Mouse (Mus musculus): ENCODE results near the gene Pkd1l2.

Pkd1l2 gene

GRCm38 (mm10) chr8:117082399-117082872, at the start of gene Pkd1l2:
Gene Pkd1l2, minus strand, starts transcription at chr8:117082449.
- no peak for DNase-seq

GRCm38 (mm10) chr8:117127063-117127462, 44.8 kb upstream of the Pkd1l2 start:
- peak; percentile 27 for DNase-seq

GRCm38 (mm10) chr8:117126411-117126810, 44.2 kb upstream of the Pkd1l2 start:
- no peak for DNase-seq

DNA sequence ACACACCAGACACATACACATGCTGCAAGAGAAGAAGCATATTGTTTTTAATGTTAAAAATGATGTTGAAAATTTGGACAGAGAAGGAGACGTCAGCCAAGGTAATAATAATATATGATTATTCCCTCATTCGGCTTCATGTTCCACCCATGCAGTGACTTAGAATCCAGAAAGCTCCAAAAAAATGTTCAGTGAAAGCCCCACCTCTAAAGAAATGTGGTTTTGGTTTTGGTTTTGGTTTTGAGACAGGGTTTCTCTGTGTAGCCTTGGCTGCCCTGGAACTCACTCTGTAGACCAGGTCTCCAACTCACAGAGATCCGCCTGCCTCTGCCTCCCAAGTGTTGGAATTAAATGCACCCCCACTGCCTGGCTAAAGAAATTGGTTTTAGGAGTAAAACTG, 43.6 kb upstream of the Pkd1l2 start:
- DNase-seq, result no peak

- no peak for DNase-seq
These were observed 41.8 kb upstream of the Pkd1l2 start for GRCm38 (mm10) chr8:117123850-117124633.

GRCm38 (mm10) chr8:117121277-117121676, 39.0 kb upstream of the Pkd1l2 start:
- DNase-seq, result no peak

DNA sequence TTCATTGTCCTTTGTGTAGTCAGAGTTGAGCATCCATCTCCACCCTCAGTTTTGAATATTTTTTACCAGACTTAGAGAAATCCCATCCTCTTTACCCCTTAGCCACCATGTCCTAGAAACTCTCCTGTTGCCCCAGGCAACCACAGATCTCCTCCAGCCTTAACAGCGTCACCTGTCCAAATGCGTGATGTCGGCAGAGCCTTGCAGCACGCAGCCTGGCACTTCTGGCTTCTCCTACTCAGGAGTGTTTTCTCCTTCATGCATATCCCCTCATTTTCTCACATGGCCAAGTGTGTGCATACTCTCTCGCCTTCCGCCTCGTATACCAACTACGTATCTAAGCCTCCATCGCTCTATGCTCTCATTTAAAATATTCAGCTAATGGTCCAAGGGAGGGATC, 36.2 kb upstream of the Pkd1l2 start:
- DNase-seq, result no peak

- no peak for DNase-seq
These were observed 34.3 kb upstream of the Pkd1l2 start for GRCm38 (mm10) chr8:117116534-117116933.

DNA sequence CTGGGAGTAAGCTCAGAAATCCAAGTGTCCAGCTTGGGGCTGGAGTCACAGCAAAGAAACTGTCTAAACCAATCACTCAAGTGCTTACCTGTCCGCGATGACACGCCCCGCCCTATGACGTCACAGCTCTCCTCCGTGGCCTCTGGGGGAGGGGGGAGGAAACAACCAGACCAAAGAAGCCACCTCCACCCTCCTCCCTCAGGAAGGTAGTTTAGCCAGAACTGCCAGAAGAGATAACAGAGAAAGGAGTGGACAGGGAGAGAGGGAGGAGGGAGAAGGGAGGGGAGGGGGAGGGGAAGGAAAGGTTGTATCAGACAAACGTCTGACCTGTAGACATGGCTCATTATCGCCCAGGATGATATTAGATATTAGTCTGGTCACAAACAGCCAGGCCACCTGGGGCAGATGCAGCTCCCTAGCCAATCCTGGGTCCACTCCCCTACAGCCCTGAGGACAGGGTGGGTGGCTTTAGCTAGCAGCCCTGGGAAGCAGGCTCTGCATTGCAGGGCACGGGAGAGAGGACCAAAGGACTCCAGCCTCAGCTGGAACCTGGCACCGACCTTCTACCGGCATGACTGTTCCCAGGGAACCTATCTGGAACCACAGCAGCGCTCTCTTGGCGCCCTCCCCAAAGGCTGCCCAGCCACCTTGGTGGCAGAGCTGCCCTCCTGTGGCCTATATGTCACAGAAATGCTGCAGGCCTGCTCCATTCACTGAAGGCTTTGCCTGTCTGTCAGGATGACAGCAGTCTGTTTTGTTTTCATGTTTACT, 33.6 kb upstream of the Pkd1l2 start:
- DNase-seq, result peak; percentile 70

GRCm38 (mm10) chr8:117115094-117115493, 32.8 kb upstream of the Pkd1l2 start:
- DNase-seq, result no peak

DNA sequence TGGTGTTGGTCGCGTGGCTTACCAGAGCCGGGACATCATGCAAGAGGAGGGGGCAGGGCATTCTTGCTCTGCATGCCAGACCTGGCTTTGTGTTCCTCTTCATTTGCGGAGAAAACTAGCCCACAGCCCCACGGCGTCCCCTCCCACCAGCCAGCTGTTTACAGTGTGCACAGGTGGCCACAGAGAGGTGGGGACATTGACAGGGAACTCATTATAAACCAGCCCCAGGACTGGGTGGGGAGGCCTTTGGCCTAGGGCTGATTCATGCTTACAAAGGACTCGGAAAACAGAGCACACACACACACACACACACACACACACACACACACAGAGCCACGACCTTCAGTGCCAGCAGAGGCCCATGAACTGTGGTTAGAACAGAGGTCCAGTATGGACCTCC, 30.0 kb upstream of the Pkd1l2 start:
- no peak for DNase-seq

- no peak for DNase-seq
These were observed 29.4 kb upstream of the Pkd1l2 start for GRCm38 (mm10) chr8:117111641-117112040.

DNA sequence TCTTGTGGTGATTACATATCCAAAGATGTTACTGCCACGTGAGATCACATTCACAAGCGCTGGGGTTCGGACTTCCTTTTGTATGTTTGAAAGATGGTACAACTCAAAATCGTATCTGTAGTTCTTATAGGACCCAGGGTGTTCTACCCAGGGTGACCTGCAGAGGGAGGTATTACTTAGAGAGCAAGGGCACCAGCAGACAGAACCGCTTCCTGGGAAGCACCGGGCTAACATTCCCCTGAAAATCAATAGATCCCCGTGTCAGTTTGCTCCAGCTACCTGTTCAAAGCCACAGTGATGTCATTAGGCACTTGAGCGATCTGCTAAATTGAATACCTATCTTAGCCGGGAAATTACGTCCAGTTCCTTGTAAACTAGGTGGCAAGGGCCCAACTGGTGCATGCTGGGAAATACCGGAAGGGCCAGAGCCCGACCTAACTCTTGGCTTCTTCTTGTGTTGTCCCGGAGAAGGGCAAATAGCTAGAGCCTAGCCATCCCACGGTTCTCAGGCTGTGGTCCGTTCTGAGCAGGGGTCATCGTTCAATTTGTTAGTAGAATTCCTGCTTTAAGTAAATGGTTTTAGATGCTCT, 27.6 kb upstream of the Pkd1l2 start:
- peak; percentile 76 for DNase-seq

DNA sequence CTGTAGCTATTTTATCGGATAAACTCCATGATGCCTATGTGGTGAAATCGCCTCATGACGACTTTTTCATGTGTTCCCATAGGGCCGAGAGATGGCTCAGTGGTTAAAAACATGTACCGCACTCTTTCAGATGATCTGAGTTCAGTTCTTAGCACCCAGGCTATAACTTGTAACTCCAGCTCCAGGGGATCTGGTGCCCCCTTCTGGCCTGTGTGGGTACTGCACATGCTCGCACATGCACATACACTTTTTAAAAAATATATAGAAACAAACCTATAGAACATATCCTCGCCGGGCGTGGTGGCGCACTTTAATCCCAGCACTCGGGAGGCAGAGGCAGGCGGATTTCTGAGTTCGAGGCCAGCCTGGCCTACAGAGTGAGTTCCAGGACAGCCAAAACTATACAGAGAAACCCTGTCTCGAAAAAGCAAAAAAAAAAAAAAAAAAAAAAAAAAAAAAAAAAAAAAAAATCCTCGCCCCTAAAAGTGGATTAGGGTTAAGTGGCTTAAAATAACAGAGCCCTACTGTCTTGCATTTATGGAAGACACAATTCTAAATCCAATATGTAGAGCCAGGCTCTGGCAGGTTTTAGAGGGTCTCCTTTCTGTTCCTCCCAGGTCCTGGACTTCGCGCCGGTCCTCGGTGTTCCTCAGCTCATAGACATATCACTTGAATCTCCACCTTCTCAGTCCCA, 26.9 kb upstream of the Pkd1l2 start:
- DNase-seq, result no peak

GRCm38 (mm10) chr8:117107533-117107932, 25.3 kb upstream of the Pkd1l2 start:
- DNase-seq, result peak; percentile 76

DNA sequence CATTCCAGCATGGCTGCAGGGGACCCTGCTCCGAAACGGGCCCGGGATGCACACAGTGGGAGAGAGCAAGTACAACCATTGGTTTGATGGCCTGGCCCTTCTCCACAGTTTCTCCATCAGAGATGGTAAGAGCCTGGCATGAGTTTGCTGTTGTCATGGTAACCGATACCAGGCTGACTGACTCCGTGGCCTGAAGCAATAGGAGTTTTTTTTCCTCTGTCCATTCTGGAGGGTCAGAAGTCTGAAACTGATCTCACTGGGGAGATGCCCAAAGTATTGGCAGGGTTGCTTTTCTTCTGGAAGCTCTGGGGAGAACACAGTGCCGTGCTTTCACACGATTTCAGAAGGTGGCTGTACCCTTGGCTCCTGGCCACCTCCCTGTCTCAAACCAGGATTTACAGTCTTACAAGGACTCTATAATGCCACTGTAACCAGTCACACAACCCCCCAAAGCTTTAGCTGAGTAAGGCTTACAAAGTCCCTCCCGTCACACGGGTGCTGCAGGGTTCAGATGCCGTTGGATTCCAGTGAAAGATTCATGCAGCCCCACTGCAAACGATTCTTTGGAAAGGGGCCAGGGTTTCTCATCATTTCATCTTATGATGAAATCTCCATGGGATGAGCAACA, 15.4 kb upstream of the Pkd1l2 start:
- no peak for DNase-seq

- no peak for DNase-seq
These were observed 14.9 kb upstream of the Pkd1l2 start for GRCm38 (mm10) chr8:117097051-117097563.

DNA sequence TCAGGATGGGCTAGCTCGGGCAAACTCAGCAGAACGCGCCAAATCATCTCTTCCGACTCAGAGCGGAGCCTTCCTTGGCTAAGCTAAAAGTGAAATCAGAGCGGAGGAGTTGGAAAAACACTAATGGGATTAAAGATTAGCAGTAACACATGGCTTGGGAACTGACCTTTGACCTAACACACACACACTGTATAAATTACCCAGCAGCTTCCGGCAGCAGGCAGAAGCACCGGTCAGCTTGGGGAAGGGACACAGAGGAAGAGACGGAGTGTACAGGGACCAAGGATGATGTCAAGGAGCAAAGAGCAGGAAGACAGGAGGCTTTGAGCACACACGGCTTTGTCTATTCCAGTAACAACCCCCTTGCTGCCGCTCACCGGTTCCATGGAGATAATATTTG, 13.4 kb upstream of the Pkd1l2 start, which contains the start of gene Bco1:
Gene Bco1 (plus strand): TSS at position 208 of the 400 bp plus-strand sequence.
- DNase-seq, result no peak

DNA sequence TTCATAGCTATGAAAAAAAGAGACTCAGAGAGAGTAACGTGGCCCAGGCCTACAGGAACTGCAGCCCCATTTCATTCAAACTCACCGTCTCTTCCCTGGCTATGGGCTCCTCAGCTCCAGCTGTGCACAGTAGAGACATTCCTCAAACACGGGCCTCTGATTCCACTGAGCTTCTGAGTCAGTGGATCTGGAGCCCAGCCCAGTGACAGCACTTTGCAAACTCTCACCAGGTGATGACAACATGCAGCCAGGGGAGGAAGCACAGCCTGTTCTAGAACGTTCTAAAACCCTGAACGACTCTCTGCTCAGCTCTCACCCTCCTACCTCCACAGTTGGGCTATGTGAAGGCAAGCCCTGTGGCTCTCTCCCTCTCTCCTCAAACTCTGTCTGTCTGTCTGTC, 11.8 kb upstream of the Pkd1l2 start:
- no peak for DNase-seq

DNA sequence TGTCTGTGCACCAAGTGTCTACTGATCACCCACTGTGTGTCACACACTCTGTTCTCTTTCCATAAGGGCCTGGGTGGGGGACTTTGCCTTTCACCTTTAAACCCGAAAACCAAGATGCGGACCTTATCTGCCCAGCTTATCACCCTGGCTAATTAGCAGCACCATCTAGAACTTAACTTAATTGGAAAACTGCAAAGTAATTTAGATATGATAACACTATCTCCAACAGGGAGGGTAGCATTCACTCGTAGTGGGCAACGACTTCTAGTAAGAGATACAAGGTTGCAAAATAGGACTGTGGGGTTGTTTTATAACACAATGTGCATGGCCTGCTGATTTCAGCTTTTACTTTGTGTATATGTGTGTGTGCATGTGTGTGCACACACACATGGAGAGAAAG, 7.6 kb upstream of the Pkd1l2 start:
- peak; percentile 22 for DNase-seq

GRCm38 (mm10) chr8:117087036-117087435, 4.8 kb upstream of the Pkd1l2 start:
- DNase-seq, result no peak

DNA sequence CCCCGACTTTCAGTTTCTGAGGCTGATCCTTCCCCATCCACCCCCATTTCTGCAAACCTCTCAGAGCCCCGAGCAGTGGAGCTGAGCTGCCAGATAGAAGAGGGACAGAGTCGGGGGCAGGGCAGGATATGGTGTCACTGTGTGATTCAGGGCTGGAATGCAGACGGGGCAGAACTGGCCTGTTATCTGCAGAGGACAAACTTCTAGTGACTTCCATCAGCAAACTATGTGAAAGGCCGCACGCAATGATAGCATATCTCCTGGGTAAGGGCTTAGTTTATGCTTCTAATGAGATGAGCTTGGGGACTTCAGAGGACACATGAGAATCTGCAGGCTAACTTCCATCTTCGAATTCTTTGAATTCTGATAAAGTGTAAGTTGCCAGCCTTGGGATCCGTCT, 3.3 kb upstream of the Pkd1l2 start:
- peak; percentile 87 for DNase-seq
